Mouse (Mus musculus): ENCODE measurements at regions not wholly inside any gene's neighbourhood (a gene's known extent, or its start where the extent isn't known, plus 50 kb on each side); places are given as distances from the start of the nearest gene placed in this dataset.

DNA sequence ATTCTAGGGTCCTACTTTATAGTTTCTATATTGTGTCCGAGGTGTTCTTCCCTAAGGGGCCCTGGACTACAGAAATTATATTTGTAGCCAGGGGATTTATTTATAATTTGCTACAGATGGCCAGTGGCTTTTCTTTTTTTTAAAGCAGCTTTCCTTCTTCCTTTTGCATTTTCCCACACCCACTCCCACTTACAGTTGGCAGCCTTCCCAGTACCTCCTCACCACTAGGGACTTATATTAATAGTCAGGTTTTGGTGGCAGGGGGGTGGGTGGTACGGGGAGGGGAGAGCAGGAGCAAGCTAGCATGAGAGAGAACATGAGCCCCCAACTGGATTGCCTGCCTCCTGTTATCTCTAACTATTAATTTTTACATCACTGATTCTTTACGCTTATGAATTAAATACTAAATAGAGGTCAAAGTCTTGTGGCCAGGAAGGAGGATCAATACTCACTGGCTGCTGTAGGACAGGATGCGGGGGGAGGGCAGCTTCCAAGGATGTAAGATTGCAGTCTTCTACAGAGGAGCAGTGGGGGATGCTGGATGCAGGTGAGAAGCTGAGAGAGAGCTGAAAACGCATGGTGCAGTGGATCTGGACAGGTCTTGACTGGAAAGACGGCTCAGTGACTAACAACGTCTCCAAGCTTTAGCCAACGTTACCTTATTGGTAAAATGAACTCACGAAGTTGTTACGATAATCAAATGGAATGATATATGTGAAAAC lies 202.6 kb downstream of the Kcnrg start:
- TF ChIP-seq CTCF (IDR thresholded peaks at IDR 0.05; ENCODE audit: low read depth, low read length): no peak
- no peak for TF ChIP-seq GATA1 (IDR thresholded peaks at IDR 0.05; ENCODE audit: borderline replicate concordance, low read length)

Data from G1E (cell line).